Mouse (Mus musculus): Measurements from ENCODE around the gene Tigit. TPM values are rescaled to one million over a fixed set of nuclear protein-coding genes. Genes with fewer than 3 reads are reported as not detected.

Gene Tigit
- polyA plus RNA-seq, 1 experiment from 2014 or later, result not detected

MicroRNAs within 50 kb of the gene (microRNA counts, 519-probe panel; counts per million panel counts)
- not detected for microRNA mmu-miR-568

Small RNAs within 50 kb of the gene (microRNA-seq; reads per million reads assigned to microRNA genes)
- not detected for gene Mir568

Other genes starting within 250 kb of the Tigit start
- not detected in 2 replicates for gene Drd3, start 89.9 kb upstream of the Tigit start, polyA plus RNA-seq (2016; fragmentation: Nextera tagmentation; extraction: Ambion mirVana)
- gene Ccdc191, start 225.7 kb upstream of the Tigit start, polyA plus RNA-seq (2016; fragmentation: Nextera tagmentation; extraction: Ambion mirVana), result 8.1 and 8.7 TPM in 2 replicates